Mouse (Mus musculus): Measurements from ENCODE around the gene Nek8. TPM values are rescaled to one million over a fixed set of nuclear protein-coding genes. Genes with fewer than 3 reads are reported as not detected.
A peak's percentile ranks its signal among the peaks of the same experiment; 100 is the strongest.
"Not testable (repeated sequence)": the region's sequence is repeated elsewhere in the genome, so short reads cannot be mapped to it uniquely, and the experiment has no call there.

Gene Nek8
- polyA plus RNA-seq, 1 experiment from 2014 or later = 17.5 TPM

GRCm38 (mm10) chr11:78195101-78195863, 18.8 kb upstream of the Nek8 start:
- H3K4me1 ChIP-seq = peaks cover 7% of the 10 kb centered on the region
- no peaks in the 10 kb centered on the region for H3K27me3 ChIP-seq
- peaks cover 24% of the 10 kb centered on the region for H3K36me3 ChIP-seq
- peak overlapping the region; percentile 48 for H3K27ac ChIP-seq
- peak overlapping the region; percentile 40 for H3K4me3 ChIP-seq
- ATAC-seq (ENCODE audit: insufficient number of reproducible peaks, insufficient read depth, low FRiP score, low TSS enrichment) = no peak; the same call in 1 of the 2 replicates
- peak overlapping the region; percentile 56 for H3K4me2 ChIP-seq (replicated peaks)
- H3K9ac ChIP-seq = peak overlapping the region; percentile 21; the same call in 1 of the 2 replicates
- no peaks in the 10 kb centered on the region for H3K9me3 ChIP-seq
- 64% methylated on average over 23 of the region's 23 CpGs for WGBS

GRCm38 (mm10) chr11:78194411-78195100, 18.1 kb upstream of the Nek8 start:
- Histone ChIP-seq H3K36me3 (peaks cover 24% of the 10 kb centered on the region), H3K27me3 (no peaks in the 10 kb centered on the region), H3K4me3 (peak overlapping the region; percentile 40), H3K4me2 (replicated peaks) (peak overlapping the region; percentile 56), H3K9me3 (no peaks in the 10 kb centered on the region), H3K27ac (peak overlapping the region; percentile 48), H3K4me1 (peaks cover 14% of the 10 kb centered on the region), H3K9ac (peak overlapping the region; percentile 21; the same call in 1 of the 2 replicates)
- WGBS = 2% methylated on average over 30 of the region's 30 CpGs
- peak; percentile 76 for ATAC-seq (ENCODE audit: insufficient number of reproducible peaks, insufficient read depth, low FRiP score, low TSS enrichment)

DNA sequence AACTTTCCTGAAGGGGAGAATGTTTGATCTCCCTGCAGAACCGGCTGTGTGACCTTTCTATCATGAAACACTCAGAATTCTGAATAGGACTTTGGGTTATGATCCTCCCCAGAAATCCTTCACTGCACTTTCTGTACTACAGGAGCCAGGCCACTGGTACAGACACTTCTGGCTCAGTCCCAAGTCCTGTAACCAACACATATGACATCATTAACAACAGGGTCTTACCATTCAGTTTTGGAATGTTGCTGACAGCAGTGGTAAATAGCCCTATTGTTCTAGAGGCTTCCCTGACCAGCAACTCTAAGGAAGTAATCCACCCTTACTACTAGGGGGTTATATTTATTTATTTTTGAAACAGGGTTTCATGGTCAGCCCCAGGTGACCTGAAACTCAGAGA, 16.6 kb upstream of the Nek8 start, which contains the start of gene Proca1:
Gene Proca1, plus strand, starts transcription at position 280 of the 400 bp plus-strand sequence.
- Histone ChIP-seq H3K9me3 (no peaks in the 10 kb centered on the region), H3K27me3 (no peaks in the 10 kb centered on the region), H3K27ac (0 out of 2 replicates have a peak within 1 kb of the TSS, but pooled peaks have one; percentile 30), H3K4me2 (replicated peaks) (peak within 1 kb of the TSS; percentile 56), H3K36me3 (peaks cover 24% of the 10 kb centered on the region), H3K4me3 (peak within 1 kb of the TSS; percentile 40), H3K4me1 (peaks cover 14% of the 10 kb centered on the region), H3K9ac (no peak within 1 kb of the TSS)
- ATAC-seq (ENCODE audit: insufficient number of reproducible peaks, insufficient read depth, low FRiP score, low TSS enrichment) = no peak
- 79% methylated on average over 1 of the region's 1 CpGs for WGBS

DNA sequence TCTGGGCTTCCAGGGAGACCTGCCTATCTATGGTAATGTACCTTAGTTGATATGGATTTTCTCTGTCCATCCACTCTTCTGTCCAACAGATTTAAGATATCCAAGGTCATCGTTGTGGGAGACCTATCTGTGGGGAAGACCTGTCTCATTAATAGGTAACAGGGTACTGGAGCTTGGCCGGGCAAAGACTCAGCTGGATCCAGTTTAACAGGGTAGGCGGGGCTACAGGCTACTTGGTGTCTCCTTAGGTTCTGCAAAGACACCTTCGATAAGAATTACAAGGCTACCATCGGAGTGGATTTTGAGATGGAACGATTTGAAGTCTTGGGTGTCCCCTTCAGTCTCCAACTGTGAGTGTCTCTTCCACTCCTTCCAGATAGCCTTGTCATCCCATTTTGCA, 13.6 kb upstream of the Nek8 start:
- Histone ChIP-seq H3K27me3 (no peaks in the 10 kb centered on the region), H3K4me1 (peaks cover 12% of the 10 kb centered on the region), H3K27ac (peak overlapping the region; percentile 100), H3K9ac (peak overlapping the region; percentile 92), H3K4me2 (replicated peaks) (peak overlapping the region; percentile 51), H3K36me3 (peaks cover 24% of the 10 kb centered on the region), H3K9me3 (no peaks in the 10 kb centered on the region), H3K4me3 (peak overlapping the region; percentile 81)
- WGBS = 55% methylated on average over 6 of the region's 6 CpGs
- ATAC-seq (ENCODE audit: insufficient number of reproducible peaks, insufficient read depth, low FRiP score, low TSS enrichment) = no peak

DNA sequence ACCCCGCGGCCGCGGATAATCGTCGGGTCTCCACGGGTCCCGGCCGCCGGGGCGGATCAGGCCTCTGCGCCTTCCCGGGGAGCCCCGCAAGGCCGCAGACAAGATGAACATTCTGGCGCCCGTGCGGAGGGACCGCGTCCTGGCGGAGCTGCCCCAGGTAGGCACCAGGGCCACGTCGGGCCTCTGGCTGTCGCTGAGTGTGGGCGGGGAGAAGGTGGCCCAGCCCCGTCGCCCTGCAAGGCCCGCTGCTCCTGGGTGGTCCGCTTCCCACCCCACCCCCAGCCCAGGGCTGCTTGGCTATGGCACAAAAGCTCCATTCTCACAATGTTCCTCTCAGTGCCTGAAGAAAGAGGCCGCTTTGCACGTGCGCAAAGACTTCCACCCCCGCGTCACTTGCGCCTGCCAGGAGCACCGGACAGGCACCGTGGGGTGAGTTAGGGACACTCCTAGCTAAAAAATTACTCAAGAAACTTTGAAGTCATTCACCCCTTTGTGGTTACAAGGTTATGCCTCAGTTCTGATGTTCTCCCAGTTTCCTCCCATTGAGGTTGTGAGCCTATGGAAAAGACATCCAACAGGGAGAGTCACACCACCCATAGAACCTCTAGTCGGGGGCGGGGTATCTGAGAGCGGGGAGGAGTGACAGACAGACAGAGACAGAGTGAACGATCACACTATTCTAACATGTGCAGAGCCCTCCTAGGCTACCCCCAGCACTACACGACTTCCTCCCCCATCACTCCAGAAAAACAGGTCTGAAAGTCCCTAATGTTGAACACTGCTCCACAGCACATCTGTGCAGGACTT, 13.0 kb upstream of the Nek8 start:
- Histone ChIP-seq H3K27ac (peak overlapping the region; percentile 100), H3K9me3 (no peaks in the 10 kb centered on the region), H3K4me1 (peaks cover 10% of the 10 kb centered on the region), H3K4me2 (replicated peaks) (peak overlapping the region; percentile 51), H3K9ac (peak overlapping the region; percentile 92), H3K36me3 (peaks cover 24% of the 10 kb centered on the region), H3K27me3 (no peaks in the 10 kb centered on the region), H3K4me3 (peak overlapping the region; percentile 81)
- ATAC-seq (ENCODE audit: insufficient number of reproducible peaks, insufficient read depth, low FRiP score, low TSS enrichment) = peak; percentile 81
- WGBS = 0% methylated on average over 42 of the region's 42 CpGs

DNA sequence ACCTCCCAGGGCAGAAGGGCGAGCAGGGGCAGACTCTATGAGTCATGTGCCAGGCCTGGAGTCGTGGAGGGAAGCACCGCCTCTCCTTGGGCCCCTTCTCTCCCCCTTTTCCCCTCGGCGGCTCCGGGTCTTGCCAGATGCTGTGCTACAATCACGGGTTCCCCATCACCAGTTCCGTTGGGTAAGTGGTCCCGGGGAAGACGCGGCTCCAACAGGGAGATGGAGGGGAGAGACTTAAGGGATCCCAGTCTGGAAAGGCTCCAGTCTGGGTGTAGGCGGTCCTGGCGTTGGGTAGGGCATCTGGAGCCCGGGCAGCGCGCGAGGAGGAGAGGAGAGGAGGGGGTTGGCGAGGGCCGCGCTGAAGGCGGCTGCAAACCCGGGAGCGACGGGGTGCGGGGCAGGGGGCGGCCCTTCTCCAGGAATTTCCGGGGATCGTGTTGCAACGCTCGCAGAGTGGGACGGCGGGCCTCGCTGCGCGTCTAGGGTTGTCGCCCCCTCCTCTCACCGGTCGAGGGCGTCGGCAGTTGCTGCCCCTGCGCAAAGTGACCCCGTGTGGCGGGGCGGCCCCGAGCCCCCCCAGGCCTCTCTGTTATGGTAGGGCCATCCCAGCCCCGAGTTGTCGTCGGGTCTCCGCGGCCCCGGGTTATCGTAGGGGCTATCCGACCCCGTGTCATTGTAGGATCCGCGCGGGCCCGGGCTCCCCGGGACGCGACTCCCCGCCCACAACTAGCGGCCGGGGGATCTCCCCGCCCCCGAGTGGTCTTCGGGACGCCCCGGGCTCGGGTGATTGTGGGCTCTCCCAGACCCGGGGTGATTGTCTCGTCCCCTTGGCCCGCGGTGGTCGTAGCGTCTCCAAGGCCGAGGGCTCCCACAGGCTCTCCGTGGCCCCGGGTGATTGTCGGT, 12.1 kb upstream of the Nek8 start, which contains the start of gene Rab34:
Gene Rab34, plus strand, starts transcription at position 100 of the 903 bp plus-strand sequence.
- under 1% methylated on average over 72 of the region's 80 CpGs for WGBS
- H3K4me1 ChIP-seq = peaks cover 10% of the 10 kb centered on the region
- peak within 1 kb of the TSS; percentile 100 for H3K27ac ChIP-seq
- H3K27me3 ChIP-seq = no peaks in the 10 kb centered on the region
- H3K9me3 ChIP-seq = no peaks in the 10 kb centered on the region
- H3K4me3 ChIP-seq = peak within 1 kb of the TSS; percentile 81
- peak; percentile 89 for ATAC-seq (ENCODE audit: insufficient number of reproducible peaks, insufficient read depth, low FRiP score, low TSS enrichment)
- peaks cover 24% of the 10 kb centered on the region for H3K36me3 ChIP-seq
- H3K4me2 ChIP-seq (replicated peaks) = peak within 1 kb of the TSS; percentile 51
- H3K9ac ChIP-seq = peak within 1 kb of the TSS; percentile 92

DNA sequence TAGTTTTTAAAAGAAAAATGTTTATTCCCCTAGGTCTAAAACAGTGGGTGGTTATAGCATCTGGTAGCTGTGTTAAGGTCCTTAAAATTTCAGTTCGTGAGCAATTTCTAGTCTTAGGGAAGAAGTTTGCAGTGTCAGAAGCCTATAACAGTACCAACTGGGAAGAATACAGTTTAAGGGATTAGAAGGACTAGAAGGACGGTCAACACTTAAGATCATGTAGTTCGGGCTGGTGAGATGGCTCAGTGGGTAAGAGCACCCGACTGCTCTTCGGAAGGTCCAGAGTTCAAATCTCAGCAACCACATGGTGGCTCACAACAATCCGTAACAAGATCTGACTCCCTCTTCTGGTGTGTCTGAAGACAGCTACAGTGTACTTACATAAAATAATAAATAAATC, 8.2 kb upstream of the Nek8 start:
- H3K27me3 ChIP-seq; ATAC-seq (ENCODE audit: insufficient number of reproducible peaks, insufficient read depth, low FRiP score, low TSS enrichment); H3K4me3 ChIP-seq; H3K4me2 ChIP-seq (replicated peaks); H3K27ac ChIP-seq; H3K9me3 ChIP-seq; H3K9ac ChIP-seq: not testable (repeated sequence)
- H3K36me3 ChIP-seq = peaks cover 24% of the 10 kb centered on the region
- H3K4me1 ChIP-seq = peaks cover 29% of the 10 kb centered on the region
- WGBS = 91% methylated on average over 6 of the region's 6 CpGs

DNA sequence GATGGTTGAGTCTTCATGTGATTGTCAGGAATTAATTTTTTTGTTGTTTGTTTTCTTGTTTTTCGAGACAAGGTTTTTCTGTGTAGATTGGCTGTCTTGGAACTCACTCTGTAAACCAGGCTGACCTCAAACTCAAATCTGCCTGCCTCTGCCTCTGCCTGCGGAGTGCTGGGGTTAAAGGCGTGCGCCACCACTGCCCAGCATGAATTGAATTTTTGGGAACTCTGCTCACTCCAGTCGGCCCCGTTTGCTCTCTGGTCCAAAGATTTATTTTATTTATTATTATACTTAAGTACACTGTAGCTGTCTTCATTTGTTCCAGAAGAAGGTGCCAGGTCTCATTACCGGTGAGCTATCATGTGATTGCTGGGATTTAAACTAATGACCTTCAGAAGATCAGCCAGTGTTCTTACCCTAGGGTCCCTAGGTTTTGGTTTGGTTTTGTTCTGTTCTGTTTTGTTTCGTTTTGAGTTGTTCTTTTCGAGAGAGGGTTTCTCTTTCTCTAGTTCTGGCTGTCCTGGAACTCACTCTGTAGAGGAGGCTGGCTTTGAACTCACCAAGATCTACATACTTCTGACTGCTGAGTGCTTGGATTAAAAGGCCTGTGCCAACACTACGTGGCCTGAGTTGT, 7.5 kb upstream of the Nek8 start:
- Histone ChIP-seq H3K4me2 (replicated peaks) (peak overlapping the region; percentile 40), H3K36me3 (peaks cover 26% of the 10 kb centered on the region), H3K27ac (peak overlapping the region; percentile 46; the same call in 1 of the 2 replicates), H3K27me3 (no peaks in the 10 kb centered on the region), H3K4me1 (peaks cover 35% of the 10 kb centered on the region), H3K9me3 (no peaks in the 10 kb centered on the region), H3K9ac (peak overlapping the region; percentile 44; the same call in 1 of the 2 replicates), H3K4me3 (peak overlapping the region; percentile 90; the same call in 1 of the 2 replicates)
- no peak for ATAC-seq (ENCODE audit: insufficient number of reproducible peaks, insufficient read depth, low FRiP score, low TSS enrichment)
- WGBS = 49% methylated on average over 10 of the region's 10 CpGs

- Histone ChIP-seq H3K4me1 (peaks cover 38% of the 10 kb centered on the region), H3K9ac (peak within 1 kb of the TSS; percentile 93), H3K4me3 (peak within 1 kb of the TSS; percentile 90), H3K4me2 (replicated peaks) (peak within 1 kb of the TSS; percentile 84), H3K36me3 (peaks cover 26% of the 10 kb centered on the region), H3K27me3 (no peaks in the 10 kb centered on the region), H3K27ac (peak within 1 kb of the TSS; percentile 97), H3K9me3 (no peaks in the 10 kb centered on the region)
- ATAC-seq (ENCODE audit: insufficient number of reproducible peaks, insufficient read depth, low FRiP score, low TSS enrichment) = peak; percentile 83
- WGBS = under 1% methylated on average over 38 of the region's 38 CpGs
Measured at GRCm38 (mm10) chr11:78182961-78183844, 6.7 kb upstream of the Nek8 start, which contains the start of gene Rpl23a. Gene Rpl23a, minus strand, starts transcription at chr11:78183584.
